In the genomic region with DNA sequence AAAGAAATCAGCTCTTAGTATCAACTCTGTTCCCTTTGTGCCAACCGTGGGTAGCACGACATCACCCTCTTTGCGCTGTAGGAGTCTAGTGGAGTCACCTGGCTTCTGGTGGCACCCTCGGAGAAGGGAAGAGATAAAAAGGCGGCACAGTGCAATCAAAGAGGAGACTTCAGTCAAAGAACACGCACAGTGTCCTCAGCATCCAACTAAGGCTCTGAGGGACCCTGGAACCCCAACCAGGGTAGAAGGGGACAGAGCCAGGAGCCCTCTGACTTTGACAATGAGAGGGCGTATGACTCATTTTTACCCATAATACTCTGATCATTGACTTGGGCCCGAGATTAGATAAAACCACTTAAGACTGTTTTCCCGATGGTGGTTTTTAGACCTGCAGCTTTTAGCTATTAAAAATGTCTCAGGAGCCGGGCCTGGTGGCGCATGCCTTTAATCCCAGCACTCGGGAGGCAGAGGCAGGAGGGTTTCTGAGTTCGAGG, we compare ENCODE assay signal across 8 mouse cellular contexts.
DNase-seq lines count a peak whose midpoint lies in the region; ATAC-seq and TF ChIP-seq lines count a peak whose summit lies in the region.

No protein-coding gene starts in this region.

- DNase-seq in lung, postnatal 0 days (ENCODE audit: low spot score), result no peak
- no peak for DNase-seq in lung, postnatal 10 days
- DNase-seq in liver, embryonic 11.5 days (ENCODE audit: low spot score), result no peak
- DNase-seq in thymus, postnatal 10 days (ENCODE audit: low spot score in 2 of 2), result peak; percentile 19 to 45
- DNase-seq in gastrocnemius, adult 8-10 months (ENCODE audit: low spot score in 2 of 2), result no peak
- no peak for DNase-seq in right cerebral cortex, adult 18-20 months

- TF ChIP-seq CTCF in lung, postnatal 0 days (IDR thresholded peaks at IDR 0.05), result no peak

- H3K4me3 ChIP-seq in forebrain, embryonic 12.5 days (replicated peaks), result no peak overlapping the region
- H3K4me3 ChIP-seq in forebrain, embryonic 15.5 days, result no peak overlapping the region
- H3K4me3 ChIP-seq in lung, postnatal 0 days (ENCODE audit: low read depth, low read length), result no peak overlapping the region
- H3K4me3 ChIP-seq in liver, embryonic 11.5 days (ENCODE audit: low read depth, low read length), result no peak overlapping the region

- H3K36me3 ChIP-seq in forebrain, embryonic 12.5 days (replicated peaks), result no peaks in the 10 kb centered on the region
- no peaks in the 10 kb centered on the region for H3K36me3 ChIP-seq in forebrain, embryonic 15.5 days
- no peaks in the 10 kb centered on the region for H3K36me3 ChIP-seq in lung, postnatal 0 days (ENCODE audit: insufficient read depth, low read length)
- no peaks in the 10 kb centered on the region for H3K36me3 ChIP-seq in liver, embryonic 11.5 days (ENCODE audit: control insufficient read depth, insufficient read depth, low read length)

- H3K9ac ChIP-seq in forebrain, embryonic 12.5 days, result no peak overlapping the region
- no peak overlapping the region for H3K9ac ChIP-seq in forebrain, embryonic 15.5 days (replicated peaks)
- H3K9ac ChIP-seq in lung, postnatal 0 days (replicated peaks; ENCODE audit: low read depth), result no peak overlapping the region
- no peak overlapping the region for H3K9ac ChIP-seq in liver, embryonic 11.5 days (ENCODE audit: low read depth, low read length)

- H3K9me3 ChIP-seq in forebrain, embryonic 12.5 days, result no peaks in the 10 kb centered on the region
- H3K9me3 ChIP-seq in forebrain, embryonic 15.5 days, result no peaks in the 10 kb centered on the region
- no peaks in the 10 kb centered on the region for H3K9me3 ChIP-seq in lung, postnatal 0 days (ENCODE audit: low read length)
- H3K9me3 ChIP-seq in liver, embryonic 11.5 days (ENCODE audit: control insufficient read depth, low read length), result no peaks in the 10 kb centered on the region

- H3K4me1 ChIP-seq in forebrain, embryonic 12.5 days, result peaks cover 21% of the 10 kb centered on the region
- H3K4me1 ChIP-seq in forebrain, embryonic 15.5 days, result peaks cover 11% of the 10 kb centered on the region; the same call in 1 of the 2 replicates
- H3K4me1 ChIP-seq in lung, postnatal 0 days (ENCODE audit: insufficient read depth, low read depth, low read length), result peaks cover 9% of the 10 kb centered on the region; the same call in 1 of the 2 replicates
- H3K4me1 ChIP-seq in liver, embryonic 11.5 days (replicated peaks; ENCODE audit: control insufficient read depth, insufficient read depth, low read length), result peaks cover 9% of the 10 kb centered on the region

- peaks cover 5% of the 10 kb centered on the region; the same call in 1 of the 2 replicates for H3K27me3 ChIP-seq in forebrain, embryonic 12.5 days
- no peaks in the 10 kb centered on the region for H3K27me3 ChIP-seq in forebrain, embryonic 15.5 days
- H3K27me3 ChIP-seq in lung, postnatal 0 days (replicated peaks; ENCODE audit: insufficient read depth, low read length), result no peaks in the 10 kb centered on the region
- no peaks in the 10 kb centered on the region for H3K27me3 ChIP-seq in liver, embryonic 11.5 days (replicated peaks; ENCODE audit: control insufficient read depth, insufficient read depth, low read length)

- TF ChIP-seq EP300 in lung, postnatal 0 days (IDR thresholded peaks at IDR 0.05), result no peak

- WGBS in forebrain, embryonic 12.5 days, result 86% methylated on average over 13 of the region's 13 CpGs
- WGBS in forebrain, embryonic 15.5 days, result 83% methylated on average over 13 of the region's 13 CpGs
- 49% methylated on average over 13 of the region's 13 CpGs for WGBS in lung, postnatal 0 days
- WGBS in liver, embryonic 11.5 days, result 72% methylated on average over 13 of the region's 13 CpGs

- H3K4me2 ChIP-seq in forebrain, embryonic 12.5 days, result no peak overlapping the region
- no peak overlapping the region for H3K4me2 ChIP-seq in forebrain, embryonic 15.5 days (replicated peaks)
- no peak overlapping the region for H3K4me2 ChIP-seq in lung, postnatal 0 days (replicated peaks; ENCODE audit: low read depth, low read length)
- H3K4me2 ChIP-seq in liver, embryonic 11.5 days, result no peak overlapping the region

- no peak for ATAC-seq in forebrain, embryonic 12.5 days (ENCODE audit: low FRiP score)
- ATAC-seq in forebrain, embryonic 15.5 days (replicated peaks), result no peak
- no peak for ATAC-seq in lung, postnatal 0 days
- no peak for ATAC-seq in liver, embryonic 11.5 days (replicated peaks; ENCODE audit: low FRiP score)

- 0 out of 2 replicates have a peak overlapping the region, but pooled peaks have one; percentile 36 for H3K27ac ChIP-seq in forebrain, embryonic 12.5 days
- H3K27ac ChIP-seq in forebrain, embryonic 15.5 days (replicated peaks), result no peak overlapping the region; the same call in 1 of the 2 replicates
- peak overlapping the region; percentile 64 for H3K27ac ChIP-seq in lung, postnatal 0 days (ENCODE audit: low read length)
- peak overlapping the region; percentile 17; the same call in 1 of the 2 replicates for H3K27ac ChIP-seq in liver, embryonic 11.5 days (ENCODE audit: low read depth, low read length)

Comparison
In these comparisons a context has a peak if more than half of its experiments do, and no peak if none do; other contexts are left out.
1. DNase-seq: peak in thymus, postnatal 10 days (2 of 2); none in lung, postnatal 0 days (single experiment), lung, postnatal 10 days (single experiment), liver, embryonic 11.5 days (single experiment), gastrocnemius, adult 8-10 months (0 of 2) and right cerebral cortex, adult 18-20 months (single experiment).